Comparison of ENCODE assay signal across 8 mouse cellular contexts in genomic region chr11:98682811-98683210, GRCm38 (mm10). TPM values are rescaled to one million over a fixed set of nuclear protein-coding genes. Genes with fewer than 3 reads are reported as not detected.
A peak's percentile ranks its signal among the peaks of the same experiment; 100 is the strongest.
DNase-seq lines count a peak whose midpoint lies in the region; ATAC-seq and TF ChIP-seq lines count a peak whose summit lies in the region.

No protein-coding gene starts in this region.

- ATAC-seq in heart, embryonic 11.5 days (replicated peaks; ENCODE audit: insufficient number of reproducible peaks, low FRiP score, low TSS enrichment): 0 out of 2 replicates have a peak, but pooled peaks have one; percentile 7
- ATAC-seq in forebrain, embryonic 14.5 days: peak; percentile 24
- no peak for ATAC-seq in megakaryocyte-erythroid progenitor cell, adult 5-6 weeks (replicated peaks; ENCODE audit: low FRiP score, low TSS enrichment, poor library complexity, severe bottlenecking)

- H3K4me2 ChIP-seq in heart, embryonic 11.5 days: peak overlapping the region; percentile 88
- H3K4me2 ChIP-seq in forebrain, embryonic 14.5 days (ENCODE audit: low read length): peak overlapping the region; percentile 86

- no peak for TF ChIP-seq CTCF in ES-Bruce4 (IDR thresholded peaks at IDR 0.05; ENCODE audit: low read depth, low read length)

- peak overlapping the region; percentile 97 for H3K9ac ChIP-seq in heart, embryonic 11.5 days (ENCODE audit: low read depth, low read length)
- H3K9ac ChIP-seq in ES-Bruce4 (ENCODE audit: low read depth, poor library complexity, severe bottlenecking): peak overlapping the region; percentile 79
- H3K9ac ChIP-seq in forebrain, embryonic 14.5 days (ENCODE audit: low read length): peak overlapping the region; percentile 99

- H3K4me1 ChIP-seq in heart, embryonic 11.5 days (ENCODE audit: control insufficient read depth, insufficient read depth, low read length): peaks cover 7% of the 10 kb centered on the region; the same call in 1 of the 2 replicates
- H3K4me1 ChIP-seq in ES-Bruce4 (ENCODE audit: control insufficient read depth, insufficient read depth, low read length): no peaks in the 10 kb centered on the region
- peaks cover 8% of the 10 kb centered on the region for H3K4me1 ChIP-seq in forebrain, embryonic 14.5 days (ENCODE audit: control insufficient read depth, insufficient read depth, low read length)

- intact Hi-C loops in heart, postnatal 14 days (cut with DNase I): no loop called here

- H3K27me3 ChIP-seq in heart, embryonic 11.5 days (ENCODE audit: control insufficient read depth, insufficient read depth, low read length): no peaks in the 10 kb centered on the region
- no peaks in the 10 kb centered on the region for H3K27me3 ChIP-seq in ES-Bruce4 (ENCODE audit: control insufficient read depth, insufficient read depth, low read length, poor library complexity, severe bottlenecking)
- no peaks in the 10 kb centered on the region for H3K27me3 ChIP-seq in forebrain, embryonic 14.5 days (replicated peaks; ENCODE audit: control insufficient read depth, insufficient read depth, low read length)

- no peak for DNase-seq in heart, postnatal 14 days
- no peak for DNase-seq in forebrain, embryonic 14.5 days (ENCODE audit: low spot score)
- peak; percentile 30 for DNase-seq in lung, postnatal 10 days
- no peak for DNase-seq in right cerebral cortex, postnatal 14 days
- DNase-seq in cerebellum, adult 9-11 months: no peak

- H3K4me3 ChIP-seq in heart, embryonic 11.5 days (ENCODE audit: low read depth, low read length): peak overlapping the region; percentile 99
- H3K4me3 ChIP-seq in ES-Bruce4 (ENCODE audit: low read depth, low read length): peak overlapping the region; percentile 82
- peak overlapping the region; percentile 99 for H3K4me3 ChIP-seq in forebrain, embryonic 14.5 days (ENCODE audit: low read depth, low read length)

- no peak for TF ChIP-seq POLR2A in ES-Bruce4 (IDR thresholded peaks at IDR 0.05; ENCODE audit: insufficient read depth, low read length)

- peaks cover 19% of the 10 kb centered on the region for H3K36me3 ChIP-seq in heart, embryonic 11.5 days (ENCODE audit: control insufficient read depth, insufficient read depth, low read length)
- peaks cover 27% of the 10 kb centered on the region for H3K36me3 ChIP-seq in ES-Bruce4 (ENCODE audit: control insufficient read depth, insufficient read depth, low read length, poor library complexity, severe bottlenecking)
- peaks cover 28% of the 10 kb centered on the region for H3K36me3 ChIP-seq in forebrain, embryonic 14.5 days (ENCODE audit: control insufficient read depth, insufficient read depth, low read length)

- no peaks in the 10 kb centered on the region for H3K9me3 ChIP-seq in heart, embryonic 11.5 days (replicated peaks; ENCODE audit: control insufficient read depth, low read length)
- H3K9me3 ChIP-seq in ES-Bruce4 (replicated peaks; ENCODE audit: control insufficient read depth, insufficient read depth, low read length, poor library complexity, severe bottlenecking): no peaks in the 10 kb centered on the region
- H3K9me3 ChIP-seq in forebrain, embryonic 14.5 days (replicated peaks; ENCODE audit: control insufficient read depth, low read length): no peaks in the 10 kb centered on the region

- TF ChIP-seq EP300 in ES-Bruce4 (IDR thresholded peaks at IDR 0.05; ENCODE audit: insufficient read depth, low read depth, low read length): no peak

- peak overlapping the region; percentile 72 for H3K27ac ChIP-seq in heart, embryonic 11.5 days (ENCODE audit: low read depth, low read length)
- no peak overlapping the region for H3K27ac ChIP-seq in ES-Bruce4 (ENCODE audit: insufficient read depth, low read length)
- H3K27ac ChIP-seq in forebrain, embryonic 14.5 days (ENCODE audit: low read depth, low read length): peak overlapping the region; percentile 54; the same call in 1 of the 2 replicates

- 0% methylated on average over 23 of the region's 23 CpGs for WGBS in heart, embryonic 11.5 days (ENCODE audit: insufficient replicate concordance)
- WGBS in forebrain, embryonic 14.5 days: 0% methylated on average over 23 of the region's 23 CpGs

RNA-seq across cellular contexts. Expression of gene Psmd3, which starts 0.5 kb away (rescaled TPM):
- 122 and 131 TPM in 2 replicates for polyA plus RNA-seq in heart, embryonic 11.5 days (2014; fragmentation: Nextera tagmentation; extraction: Ambion mirVana)
- total RNA-seq in heart, postnatal 14 days (2021): 100 to 1,000 TPM; 110 TPM
- polyA plus RNA-seq in ES-Bruce4 (2011; ENCODE audit: insufficient read depth, insufficient read length, low read depth, missing spikeins): 123 and 129 TPM in 2 replicates
- 121 and 144 TPM in 2 replicates for polyA plus RNA-seq in forebrain, embryonic 14.5 days (2014; fragmentation: Nextera tagmentation; extraction: Ambion mirVana)
- 117 and 124 TPM in 2 replicates for total RNA-seq in megakaryocyte-erythroid progenitor cell, adult 5-6 weeks (2014; fragmentation: Nextera tagmentation)
- total RNA-seq in megakaryocyte-erythroid progenitor cell, adult 5-6 weeks (2017): 84.5 and 117 TPM in 2 replicates

RNA-seq across cellular contexts. Expression of gene Csf3, which starts 18.3 kb away (rescaled TPM):
- polyA plus RNA-seq in heart, embryonic 11.5 days (2014; fragmentation: Nextera tagmentation; extraction: Ambion mirVana): not detected in 2 replicates
- not detected for total RNA-seq in heart, postnatal 14 days (2021)
- not detected in 2 replicates for polyA plus RNA-seq in ES-Bruce4 (2011; ENCODE audit: insufficient read depth, insufficient read length, low read depth, missing spikeins)
- not detected in 2 replicates for polyA plus RNA-seq in forebrain, embryonic 14.5 days (2014; fragmentation: Nextera tagmentation; extraction: Ambion mirVana)
- total RNA-seq in megakaryocyte-erythroid progenitor cell, adult 5-6 weeks (2014; fragmentation: Nextera tagmentation): not detected in 2 replicates
- not detected in 2 replicates for total RNA-seq in megakaryocyte-erythroid progenitor cell, adult 5-6 weeks (2017)

RNA-seq across cellular contexts. Expression of gene Gsdma, which starts 18.7 kb away (rescaled TPM):
- polyA plus RNA-seq in heart, embryonic 11.5 days (2014; fragmentation: Nextera tagmentation; extraction: Ambion mirVana): not detected in 2 replicates
- not detected for total RNA-seq in heart, postnatal 14 days (2021)
- 0.22 and 0.56 TPM in 2 replicates for polyA plus RNA-seq in ES-Bruce4 (2011; ENCODE audit: insufficient read depth, insufficient read length, low read depth, missing spikeins)
- polyA plus RNA-seq in forebrain, embryonic 14.5 days (2014; fragmentation: Nextera tagmentation; extraction: Ambion mirVana): not detected in 2 replicates
- not detected in 2 replicates for total RNA-seq in megakaryocyte-erythroid progenitor cell, adult 5-6 weeks (2014; fragmentation: Nextera tagmentation)
- 0.42 and 0.57 TPM in 2 replicates for total RNA-seq in megakaryocyte-erythroid progenitor cell, adult 5-6 weeks (2017)

RNA-seq across cellular contexts. Expression of gene Gsdma2, which starts 36.3 kb away (rescaled TPM):
- not detected in 2 replicates for polyA plus RNA-seq in heart, embryonic 11.5 days (2014; fragmentation: Nextera tagmentation; extraction: Ambion mirVana)
- under 1 TPM; 0.22 to 0.50 TPM for total RNA-seq in heart, postnatal 14 days (2021)
- not detected in 2 replicates for polyA plus RNA-seq in ES-Bruce4 (2011; ENCODE audit: insufficient read depth, insufficient read length, low read depth, missing spikeins)
- not detected in 2 replicates for polyA plus RNA-seq in forebrain, embryonic 14.5 days (2014; fragmentation: Nextera tagmentation; extraction: Ambion mirVana)
- not detected in 2 replicates for total RNA-seq in megakaryocyte-erythroid progenitor cell, adult 5-6 weeks (2014; fragmentation: Nextera tagmentation)
- not detected in 2 replicates for total RNA-seq in megakaryocyte-erythroid progenitor cell, adult 5-6 weeks (2017)

RNA-seq across cellular contexts. Expression of gene Med24, which starts 46.4 kb away (rescaled TPM):
- polyA plus RNA-seq in heart, embryonic 11.5 days (2014; fragmentation: Nextera tagmentation; extraction: Ambion mirVana): 31.6 and 42.1 TPM in 2 replicates
- 10 to 100 TPM; 49.5 to 49.8 TPM for total RNA-seq in heart, postnatal 14 days (2021)
- polyA plus RNA-seq in ES-Bruce4 (2011; ENCODE audit: insufficient read depth, insufficient read length, low read depth, missing spikeins): 83.5 and 85.8 TPM in 2 replicates
- 76.0 and 85.9 TPM in 2 replicates for polyA plus RNA-seq in forebrain, embryonic 14.5 days (2014; fragmentation: Nextera tagmentation; extraction: Ambion mirVana)
- total RNA-seq in megakaryocyte-erythroid progenitor cell, adult 5-6 weeks (2014; fragmentation: Nextera tagmentation): 62.2 and 78.6 TPM in 2 replicates
- total RNA-seq in megakaryocyte-erythroid progenitor cell, adult 5-6 weeks (2017): 30.1 and 42.7 TPM in 2 replicates
